Mouse (Mus musculus) layer of hippocampus, postnatal 36 days (tissue): ENCODE measurements at regions not wholly inside any gene's neighbourhood (a gene's known extent, or its start where the extent isn't known, plus 50 kb on each side); places are given as distances from the start of the nearest gene placed in this dataset.

Experiments used
- DNase-seq, 2 experiments: peaks; one replicate each; pipeline ENCODE4 v3.0.0; 2022

- no peak for DNase-seq
Observed at GRCm38 (mm10) chr16:95057596-95057995, 60.1 kb upstream of the Kcnj6 start.

GRCm38 (mm10) chr16:95064423-95064822 is 66.9 kb upstream of the Kcnj6 start:
- no peak for DNase-seq

- DNase-seq: no peak
Observed at GRCm38 (mm10) chr16:95066687-95067086, 69.2 kb upstream of the Kcnj6 start.

- no peak for DNase-seq
Observed at GRCm38 (mm10) chr16:95092471-95093221, 95.1 kb upstream of the Kcnj6 start.

GRCm38 (mm10) chr16:95093753-95094152 is 96.3 kb upstream of the Kcnj6 start:
- DNase-seq: no peak

- DNase-seq: no peak
Observed at GRCm38 (mm10) chr16:95100954-95101353, 103.5 kb upstream of the Kcnj6 start.

GRCm38 (mm10) chr16:95117531-95117930 is 120.0 kb upstream of the Kcnj6 start:
- DNase-seq: peak; percentile 45 to 50

GRCm38 (mm10) chr16:95119293-95119692 is 121.8 kb upstream of the Kcnj6 start:
- no peak for DNase-seq

- DNase-seq: no peak
Observed at GRCm38 (mm10) chr16:95122048-95122447, 124.5 kb upstream of the Kcnj6 start.

- DNase-seq: no peak
Observed at GRCm38 (mm10) chr16:95127616-95128015, 129.7 kb upstream of the Kcnj15 start.

GRCm38 (mm10) chr16:95131815-95132214 is 125.5 kb upstream of the Kcnj15 start:
- no peak for DNase-seq

GRCm38 (mm10) chr16:95138809-95139208 is 118.5 kb upstream of the Kcnj15 start:
- no peak for DNase-seq

- DNase-seq: no peak
Observed at GRCm38 (mm10) chr16:95141510-95142394, 115.6 kb upstream of the Kcnj15 start.

GRCm38 (mm10) chr16:95150499-95150898 is 106.9 kb upstream of the Kcnj15 start:
- DNase-seq: no peak

GRCm38 (mm10) chr16:95151499-95151898 is 105.9 kb upstream of the Kcnj15 start:
- DNase-seq: no peak

- DNase-seq: no peak
Observed at GRCm38 (mm10) chr16:95151914-95152313, 105.4 kb upstream of the Kcnj15 start.

- no peak for DNase-seq
Observed at GRCm38 (mm10) chr16:95152742-95153383, 104.5 kb upstream of the Kcnj15 start.

- no peak for DNase-seq
Observed at GRCm38 (mm10) chr16:95168349-95168748, 89.0 kb upstream of the Kcnj15 start.

- no peak for DNase-seq
Observed at GRCm38 (mm10) chr16:95169346-95169745, 88.0 kb upstream of the Kcnj15 start.

GRCm38 (mm10) chr16:95180562-95180961 is 76.8 kb upstream of the Kcnj15 start:
- DNase-seq: no peak

GRCm38 (mm10) chr16:95185341-95185740 is 72.0 kb upstream of the Kcnj15 start:
- DNase-seq: no peak

GRCm38 (mm10) chr16:95189114-95189513 is 68.2 kb upstream of the Kcnj15 start:
- no peak for DNase-seq

- no peak for DNase-seq
Observed at GRCm38 (mm10) chr16:95194151-95194550, 63.2 kb upstream of the Kcnj15 start.
